34 mouse cellular contexts compared by ENCODE assay signal in genomic region chr1:88125827-88126360, GRCm38 (mm10). TPM values are rescaled to one million over a fixed set of nuclear protein-coding genes. Genes with fewer than 3 reads are reported as not detected.
DNase-seq lines count a peak whose midpoint lies in the region; ATAC-seq and TF ChIP-seq lines count a peak whose summit lies in the region.
"Not testable (repeated sequence)": the region's sequence is repeated elsewhere in the genome, so short reads cannot be mapped to it uniquely, and the experiment has no call there.
"Had no signal": no experiment of that assay in that cellular context is flagged by ENCODE, and none has a peak within 500 bp of the region (broad histone marks: within the 10 kb centered on the region; RNA-seq: fewer than 3 reads in every experiment).

No protein-coding gene starts in this region.

- POLR2A ChIA-PET in Patski (lab: Charles Lee): not testable (repeated sequence)

- TF ChIP-seq EP300 in liver, postnatal 0 days (IDR thresholded peaks at IDR 0.05; ENCODE audit: low read depth): not testable (repeated sequence)

- H3K27ac ChIP-seq in forebrain, postnatal 0 days (ENCODE audit: low read depth, low read length); hindbrain, postnatal 0 days; liver, postnatal 0 days (ENCODE audit: low read depth): not testable (repeated sequence)

- peak; percentile 51 for TF ChIP-seq CTCF in Patski (IDR thresholded peaks at IDR 0.05)
- peak; percentile 32 for TF ChIP-seq CTCF in forebrain, postnatal 0 days (IDR thresholded peaks at IDR 0.05; ENCODE audit: low read depth)
- peak; percentile 40; the same call in 1 of the 2 replicates for TF ChIP-seq CTCF in hindbrain, postnatal 0 days (IDR thresholded peaks at IDR 0.05; ENCODE audit: low read depth)
- peak; percentile 32; the same call in 1 of the 2 replicates for TF ChIP-seq CTCF in liver, postnatal 0 days (IDR thresholded peaks at IDR 0.05; ENCODE audit: low read depth)

- not testable (repeated sequence) for H3K4me1 ChIP-seq in forebrain, postnatal 0 days (ENCODE audit: insufficient read depth); hindbrain, postnatal 0 days (ENCODE audit: insufficient read depth, low read length); liver, postnatal 0 days (ENCODE audit: insufficient read depth)

- WGBS in forebrain, postnatal 0 days: 74% methylated on average over 4 of the region's 4 CpGs
- 85% methylated on average over 4 of the region's 4 CpGs for WGBS in hindbrain, postnatal 0 days
- WGBS in liver, postnatal 0 days (ENCODE audit: insufficient replicate concordance): 64% methylated on average over 3 of the region's 4 CpGs

- ATAC-seq in Patski: peak; percentile 39
- ATAC-seq in forebrain, postnatal 0 days; hindbrain, postnatal 0 days; liver, postnatal 0 days: not testable (repeated sequence)
- ATAC-seq in megakaryocyte, adult 5-6 weeks (ENCODE audit: poor library complexity, severe bottlenecking): peak; percentile 78
- ATAC-seq in neutrophil, adult 5-6 weeks (ENCODE audit: extremely low read depth, insufficient number of reproducible peaks, low FRiP score, poor library complexity, severe bottlenecking): peak; percentile 70

- in situ Hi-C loops in Patski (cut with MboI; ENCODE audit: low pct_unique_long_range_greater_than_20kb): not testable (repeated sequence)

- not testable (repeated sequence) for H3K4me2 ChIP-seq in forebrain, postnatal 0 days (ENCODE audit: low read depth); hindbrain, postnatal 0 days (ENCODE audit: low read depth, low read length); liver, postnatal 0 days (ENCODE audit: low read depth, low read length)

- not testable (repeated sequence) for H3K36me3 ChIP-seq in forebrain, postnatal 0 days (ENCODE audit: insufficient read depth); hindbrain, postnatal 0 days (ENCODE audit: insufficient read depth, low read length); liver, postnatal 0 days (replicated peaks; ENCODE audit: insufficient read depth, low read length)

- H3K27me3 ChIP-seq in Patski; forebrain, postnatal 0 days (ENCODE audit: insufficient read depth, low read length); hindbrain, postnatal 0 days (ENCODE audit: insufficient read depth, low read length); liver, postnatal 0 days (ENCODE audit: insufficient read depth, low read length): not testable (repeated sequence)

- CTCF ChIA-PET in Patski (lab: Charles Lee): interaction anchor here (0.9 kb wide), 1 partner anchor 17 kb away, joined by 4 read pairs; no protein-coding TSS in a partner anchor

- H3K9me3 ChIP-seq in forebrain, postnatal 0 days (ENCODE audit: low read length); hindbrain, postnatal 0 days (ENCODE audit: low read length); liver, postnatal 0 days (ENCODE audit: low read length): not testable (repeated sequence)

- not testable (repeated sequence) for H3K9ac ChIP-seq in forebrain, postnatal 0 days; hindbrain, postnatal 0 days (replicated peaks; ENCODE audit: low read length); liver, postnatal 0 days (replicated peaks)

- H3K4me3 ChIP-seq in forebrain, postnatal 0 days (ENCODE audit: low read depth, low read length); hindbrain, postnatal 0 days (ENCODE audit: low read length); liver, postnatal 0 days (ENCODE audit: low read depth, low read length): not testable (repeated sequence)

- DNase-seq in Patski (ENCODE audit: low read depth, low spot score); forebrain, postnatal 0 days; hindbrain, postnatal 0 days (ENCODE audit: low spot score); liver, postnatal 0 days: not testable (repeated sequence)
- DNase-seq in kidney, postnatal 14 days: peak; percentile 27

RNA-seq across cellular contexts. Expression of gene Ugt1a6a, which starts 8.7 kb away (rescaled TPM):
- polyA plus RNA-seq in Patski (2021): 21.3 TPM
- 0.69 and 2.0 TPM in 2 replicates for total RNA-seq in forebrain, postnatal 0 days (2014; rRNA removed)
- 3.8 and 5.1 TPM in 2 replicates for polyA plus RNA-seq in forebrain, postnatal 0 days (2015; fragmentation: Nextera tagmentation; extraction: Ambion mirVana)
- total RNA-seq in hindbrain, postnatal 0 days (2014; rRNA removed): 5.0 and 5.5 TPM in 2 replicates
- 6.3 and 7.6 TPM in 2 replicates for polyA plus RNA-seq in hindbrain, postnatal 0 days (2015; fragmentation: Nextera tagmentation; extraction: Ambion mirVana)
- polyA plus RNA-seq in liver, postnatal 0 days (2015; fragmentation: Nextera tagmentation; extraction: Ambion mirVana): 27.7 and 28.5 TPM in 2 replicates
- total RNA-seq in megakaryocyte, adult 5-6 weeks (2015): 7.2 and 7.6 TPM in 2 replicates
- 4.6 and 6.5 TPM in 2 replicates for total RNA-seq in megakaryocyte, adult 5-6 weeks (2017)
- total RNA-seq in neutrophil, adult 5-6 weeks (2017): 14.0 and 14.7 TPM in 2 replicates
- polyA plus RNA-seq: heart, embryonic 12.5 days; midbrain, embryonic 10.5 days had no signal

RNA-seq across cellular contexts. Expression of gene Ugt1a6b, which starts 22.8 kb away (rescaled TPM):
- polyA plus RNA-seq in Patski (2021): 4.2 TPM
- 2.0 and 2.5 TPM in 2 replicates for total RNA-seq in forebrain, postnatal 0 days (2014; rRNA removed)
- 2.1 and 2.9 TPM in 2 replicates for polyA plus RNA-seq in forebrain, postnatal 0 days (2015; fragmentation: Nextera tagmentation; extraction: Ambion mirVana)
- total RNA-seq in hindbrain, postnatal 0 days (2014; rRNA removed): 0.32 and 3.0 TPM in 2 replicates
- polyA plus RNA-seq in hindbrain, postnatal 0 days (2015; fragmentation: Nextera tagmentation; extraction: Ambion mirVana): 3.4 and 3.8 TPM in 2 replicates
- polyA plus RNA-seq in liver, postnatal 0 days (2015; fragmentation: Nextera tagmentation; extraction: Ambion mirVana): 28.8 and 29.4 TPM in 2 replicates
- total RNA-seq in megakaryocyte, adult 5-6 weeks (2015): 3.7 and 6.3 TPM in 2 replicates
- 4.6 and 6.1 TPM in 2 replicates for total RNA-seq in megakaryocyte, adult 5-6 weeks (2017)
- total RNA-seq in neutrophil, adult 5-6 weeks (2017): 8.6 and 9.6 TPM in 2 replicates
- total RNA-seq: left cerebral cortex, postnatal 4 days had no signal
- polyA plus RNA-seq: activated CD4-positive, CD25-positive, alpha-beta regulatory T cell, adult 4 months; CD4-positive, CD25-positive, alpha-beta regulatory T cell, adult 4 months; embryonic facial prominence, embryonic 11.5 days; heart, embryonic 12.5 days; hindbrain, embryonic 10.5 days; intestine, embryonic 14.5 days; lung, embryonic 14.5 days; midbrain, embryonic 10.5 days; neural tube, embryonic 12.5 days had no signal

RNA-seq across cellular contexts. Expression of gene Ugt1a7c, which starts 31.0 kb away (rescaled TPM):
- 46.3 TPM for polyA plus RNA-seq in Patski (2021)
- total RNA-seq in forebrain, postnatal 0 days (2014; rRNA removed): 1.2 and 1.9 TPM in 2 replicates
- polyA plus RNA-seq in forebrain, postnatal 0 days (2015; fragmentation: Nextera tagmentation; extraction: Ambion mirVana): 1.4 and 1.7 TPM in 2 replicates
- 1.0 and 1.3 TPM in 2 replicates for total RNA-seq in hindbrain, postnatal 0 days (2014; rRNA removed)
- polyA plus RNA-seq in hindbrain, postnatal 0 days (2015; fragmentation: Nextera tagmentation; extraction: Ambion mirVana): 1.3 and 2.1 TPM in 2 replicates
- polyA plus RNA-seq in liver, postnatal 0 days (2015; fragmentation: Nextera tagmentation; extraction: Ambion mirVana): 2.3 and 2.9 TPM in 2 replicates
- 120 and 121 TPM in 2 replicates for total RNA-seq in megakaryocyte, adult 5-6 weeks (2015)
- total RNA-seq in megakaryocyte, adult 5-6 weeks (2017): 178 and 196 TPM in 2 replicates
- total RNA-seq in neutrophil, adult 5-6 weeks (2017): 123 TPM in 2 replicates

RNA-seq across cellular contexts. Expression of gene Ugt1a8, which starts 38.3 kb away (rescaled TPM):
- not detected for polyA plus RNA-seq in Patski (2021)
- not detected in 2 replicates for total RNA-seq in forebrain, postnatal 0 days (2014; rRNA removed)
- not detected in 2 replicates for polyA plus RNA-seq in forebrain, postnatal 0 days (2015; fragmentation: Nextera tagmentation; extraction: Ambion mirVana)
- total RNA-seq in hindbrain, postnatal 0 days (2014; rRNA removed): not detected in 2 replicates
- polyA plus RNA-seq in hindbrain, postnatal 0 days (2015; fragmentation: Nextera tagmentation; extraction: Ambion mirVana): not detected in 2 replicates
- polyA plus RNA-seq in liver, postnatal 0 days (2015; fragmentation: Nextera tagmentation; extraction: Ambion mirVana): not detected in 2 replicates
- not detected in 2 replicates for total RNA-seq in megakaryocyte, adult 5-6 weeks (2015)
- total RNA-seq in megakaryocyte, adult 5-6 weeks (2017): not detected in 2 replicates
- total RNA-seq in neutrophil, adult 5-6 weeks (2017): not detected in 2 replicates
- total RNA-seq: adrenal gland, adult 2 months; adrenal gland, postnatal 4 days; gastrocnemius, adult 18-20 months; gastrocnemius, postnatal 36 days; heart, adult 2 months; heart, postnatal 10 days; layer of hippocampus, adult 8-10 months; layer of hippocampus, postnatal 25 days; left cerebral cortex, postnatal 4 days had no signal
- polyA plus RNA-seq: activated CD4-positive, CD25-positive, alpha-beta regulatory T cell, adult 4 months; adrenal gland, adult 2 months; CD4-positive, CD25-positive, alpha-beta regulatory T cell, adult 4 months; embryonic facial prominence, embryonic 11.5 days; forebrain, embryonic 14.5 days; heart, adult 2 months; heart, embryonic 12.5 days; hindbrain, embryonic 10.5 days; hindbrain, embryonic 15.5 days; intestine, embryonic 14.5 days; limb, embryonic 14.5 days; liver, embryonic 12.5 days; lung, embryonic 14.5 days; midbrain, embryonic 10.5 days; midbrain, embryonic 15.5 days; myocyte; neural tube, embryonic 12.5 days; spleen, adult 2 months; thymus, adult 2 months had no signal

RNA-seq across cellular contexts. Expression of gene Ugt1a5, which starts 39.9 kb away (rescaled TPM):
- polyA plus RNA-seq in Patski (2021): not detected
- not detected in 2 replicates for total RNA-seq in forebrain, postnatal 0 days (2014; rRNA removed)
- polyA plus RNA-seq in forebrain, postnatal 0 days (2015; fragmentation: Nextera tagmentation; extraction: Ambion mirVana): not detected in 2 replicates
- total RNA-seq in hindbrain, postnatal 0 days (2014; rRNA removed): 0.26 TPM in 1 of 2 replicates, not detected in the other
- polyA plus RNA-seq in hindbrain, postnatal 0 days (2015; fragmentation: Nextera tagmentation; extraction: Ambion mirVana): not detected in 2 replicates
- polyA plus RNA-seq in liver, postnatal 0 days (2015; fragmentation: Nextera tagmentation; extraction: Ambion mirVana): 0.08 and 0.19 TPM in 2 replicates
- 4.3 and 6.1 TPM in 2 replicates for total RNA-seq in megakaryocyte, adult 5-6 weeks (2015)
- total RNA-seq in megakaryocyte, adult 5-6 weeks (2017): 0.28 and 0.84 TPM in 2 replicates
- 2.8 TPM in 2 replicates for total RNA-seq in neutrophil, adult 5-6 weeks (2017)
- total RNA-seq: heart, adult 2 months; layer of hippocampus, postnatal 25 days had no signal
- polyA plus RNA-seq: activated CD4-positive, CD25-positive, alpha-beta regulatory T cell, adult 4 months; CD4-positive, CD25-positive, alpha-beta regulatory T cell, adult 4 months; embryonic facial prominence, embryonic 11.5 days; forebrain, embryonic 14.5 days; frontal cortex, adult 2 months; heart, adult 2 months; heart, embryonic 12.5 days; hindbrain, embryonic 10.5 days; hindbrain, embryonic 15.5 days; liver, embryonic 12.5 days; lung, embryonic 14.5 days; midbrain, embryonic 10.5 days; midbrain, embryonic 15.5 days; myocyte; neural tube, embryonic 12.5 days; spleen, adult 2 months had no signal

Comparison
In these comparisons a context has a peak if more than half of its experiments do, and no peak if none do; other contexts are left out.
1. RNA of gene Ugt1a7c, which starts 31.0 kb away (total RNA-seq): 120 to 196 TPM in megakaryocyte, adult 5-6 weeks and 123 TPM in neutrophil, adult 5-6 weeks; 1.2 to 1.9 TPM in forebrain, postnatal 0 days and 1.0 to 1.3 TPM in hindbrain, postnatal 0 days; every median in the first group is over 10 times any median in the second.
2. Peak in every context shown above with its lines, with median percentiles within 50 percentile points of each other: CTCF ChIP-seq.